Mouse (Mus musculus): ENCODE data around the gene Gm21992. TPM values are rescaled to one million over a fixed set of nuclear protein-coding genes. Genes with fewer than 3 reads are reported as not detected.

The Gm21992 gene
- total RNA-seq, 2 experiments from 2014 or later, result 19.9 to 21.4 TPM

DNA sequence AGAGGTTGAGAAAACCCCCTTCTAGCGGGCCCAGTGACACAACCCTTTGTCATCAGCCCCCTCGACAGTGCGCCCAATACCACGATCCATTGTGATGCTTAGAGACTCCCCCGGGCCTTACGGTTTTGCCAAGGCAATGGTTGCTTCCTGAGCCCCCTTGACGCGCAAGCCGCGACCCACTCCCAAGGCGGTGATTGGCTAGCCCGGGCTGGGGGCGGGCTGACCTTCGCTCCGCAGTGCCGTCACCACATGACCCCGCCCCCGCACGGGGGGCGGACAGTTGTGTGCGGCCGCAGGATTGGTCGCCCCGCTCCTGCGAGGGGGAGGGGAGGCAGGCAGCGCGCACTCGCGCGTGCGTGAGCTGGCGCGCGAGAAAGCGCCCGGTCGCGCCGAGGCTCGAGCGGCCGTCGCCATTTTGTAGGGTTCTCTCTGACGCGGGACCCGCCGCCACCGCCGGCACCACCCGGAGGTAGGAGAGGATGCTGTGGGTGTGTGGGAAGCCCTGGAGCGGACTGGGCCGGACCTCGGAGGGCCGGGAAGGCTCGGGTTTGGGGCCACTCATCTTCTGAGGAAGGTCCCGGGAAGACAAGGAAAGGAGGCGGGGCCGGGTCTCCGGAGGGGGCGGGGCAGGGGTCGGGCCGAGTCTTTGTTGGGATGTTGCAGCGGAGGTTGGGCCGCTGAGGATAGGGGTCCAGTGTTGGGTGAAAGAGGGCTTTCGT lies 55.1 kb downstream of the Gm21992 start, which contains the start of gene Rbm4b:
TSS of gene Rbm4b (plus strand) at position 305 of the 719 bp plus-strand sequence.
- DNase-seq (ENCODE audit: low spot score in 2 of 2), result peak; percentile 97 to 98

- peak; percentile 90 to 93 for DNase-seq (ENCODE audit: low spot score in 2 of 2)
These were observed 55.7 kb downstream of the Gm21992 start for GRCm38 (mm10) chr19:4755565-4756192.

DNA sequence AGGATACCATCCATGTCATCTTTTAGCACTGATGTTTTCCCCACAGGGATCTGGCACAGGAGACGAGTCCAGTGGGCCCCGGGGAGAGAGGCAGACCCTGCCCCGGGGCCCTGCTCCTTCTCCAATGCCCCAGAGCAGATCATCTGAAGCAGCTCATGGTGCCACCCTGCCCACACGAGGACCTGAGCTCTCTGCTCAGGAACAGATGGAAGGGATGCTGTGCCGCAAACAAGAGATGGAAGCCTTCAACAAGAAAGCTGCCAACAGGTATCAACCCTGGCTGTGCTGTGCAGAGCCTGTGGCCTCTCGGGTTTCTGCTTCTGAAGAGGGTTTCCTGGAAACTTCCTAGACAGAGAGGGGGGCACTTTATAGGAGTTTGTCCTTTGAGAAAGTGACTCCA lies 61.4 kb downstream of the Gm21992 start:
- DNase-seq (ENCODE audit: low spot score in 2 of 2), result no peak

DNA sequence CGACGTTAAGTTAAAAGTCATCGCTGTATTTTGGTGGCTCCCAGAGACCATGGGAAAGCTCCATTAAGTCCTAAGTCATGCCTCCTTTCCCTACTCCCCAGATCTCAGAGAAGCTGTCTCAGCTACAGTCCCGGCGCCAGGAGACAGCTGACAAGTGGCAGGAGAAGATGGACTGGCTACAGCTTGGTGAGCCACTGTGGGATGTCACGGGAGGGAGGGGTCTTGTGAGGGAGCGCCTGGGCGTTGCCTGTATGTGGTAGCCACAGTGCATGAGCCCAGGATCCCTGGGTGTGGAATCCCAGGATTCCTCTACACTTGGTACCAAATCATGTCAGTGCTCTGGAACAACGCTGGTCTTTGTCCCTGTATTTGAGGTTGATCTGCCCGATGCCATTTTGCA lies 62.9 kb downstream of the Gm21992 start:
- DNase-seq (ENCODE audit: low spot score in 2 of 2), result no peak

DNA sequence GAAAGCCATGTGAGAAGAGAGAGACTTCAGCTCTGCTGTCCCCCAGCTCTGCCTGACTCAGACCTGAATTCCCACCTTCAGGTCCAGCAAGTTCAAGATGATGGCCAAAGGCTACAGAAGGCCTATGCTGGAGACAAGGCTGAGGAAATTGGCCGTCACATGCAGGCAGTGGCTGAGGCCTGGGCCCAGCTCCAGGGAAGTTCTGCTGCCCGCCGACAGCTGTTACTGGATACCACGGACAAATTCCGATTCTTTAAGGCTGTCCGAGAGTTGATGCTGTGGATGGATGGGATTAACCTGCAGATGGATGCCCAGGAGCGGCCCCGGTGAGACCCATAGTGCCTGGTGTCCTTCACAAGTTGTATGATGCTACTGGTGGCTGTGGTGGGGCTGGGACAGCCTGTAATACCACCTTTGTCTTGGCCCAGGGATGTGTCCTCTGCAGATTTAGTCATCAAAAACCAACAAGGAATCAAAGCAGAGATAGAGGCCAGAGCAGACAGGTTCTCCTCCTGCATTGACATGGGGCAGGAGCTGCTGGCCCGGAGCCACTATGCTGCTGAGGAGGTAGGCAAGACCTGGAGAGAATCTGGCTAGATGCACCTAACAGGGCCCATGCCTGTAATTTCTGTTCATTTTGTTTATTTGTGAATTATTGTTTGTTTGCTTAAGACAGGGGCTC lies 63.6 kb downstream of the Gm21992 start:
- no peak for DNase-seq (ENCODE audit: low spot score in 2 of 2)

GRCm38 (mm10) chr19:4746611-4747010 lies 64.8 kb downstream of the Gm21992 start:
- DNase-seq (ENCODE audit: low spot score in 2 of 2), result no peak

GRCm38 (mm10) chr19:4745681-4746080 lies 65.7 kb downstream of the Gm21992 start:
- DNase-seq (ENCODE audit: low spot score in 2 of 2), result no peak

DNA sequence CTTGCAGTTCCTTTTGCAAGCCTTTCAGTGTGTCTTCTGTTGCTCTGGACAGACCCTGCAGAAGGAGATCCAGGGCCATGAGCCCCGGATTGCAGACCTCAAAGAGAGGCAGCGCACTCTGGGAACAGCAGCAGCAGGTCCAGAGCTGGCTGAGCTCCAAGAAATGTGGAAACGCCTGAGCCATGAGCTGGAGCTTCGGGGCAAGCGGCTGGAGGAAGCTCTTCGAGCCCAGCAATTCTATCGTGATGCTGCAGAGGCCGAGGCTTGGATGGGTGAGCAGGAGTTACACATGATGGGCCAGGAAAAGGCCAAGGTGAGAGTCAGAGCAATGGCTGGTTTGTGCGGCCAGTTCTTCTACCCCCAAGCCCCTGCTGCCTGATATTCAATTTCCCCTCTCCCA lies 66.4 kb downstream of the Gm21992 start:
- DNase-seq (ENCODE audit: low spot score in 2 of 2), result peak in 1 of 2 experiments; percentile 46

DNA sequence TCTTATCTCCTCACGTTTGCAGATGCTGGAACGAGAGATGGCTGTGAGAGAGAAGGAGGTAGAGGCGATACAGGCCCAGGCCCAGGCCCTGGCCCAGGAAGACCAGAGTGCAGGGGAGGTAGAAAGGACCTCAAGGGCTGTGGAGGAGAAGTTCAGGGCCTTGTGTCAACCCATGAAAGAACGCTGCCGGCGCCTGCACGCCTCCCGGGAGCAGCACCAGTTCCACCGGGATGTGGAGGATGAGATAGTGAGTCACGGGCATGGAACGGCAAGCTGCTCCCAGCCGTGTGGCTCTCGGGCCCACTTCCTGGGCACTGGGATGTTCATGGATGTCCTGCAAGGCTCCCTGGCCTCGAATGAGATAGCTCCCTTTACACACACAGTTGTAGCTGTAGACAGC lies 67.4 kb downstream of the Gm21992 start:
- DNase-seq (ENCODE audit: low spot score in 2 of 2), result no peak

DNA sequence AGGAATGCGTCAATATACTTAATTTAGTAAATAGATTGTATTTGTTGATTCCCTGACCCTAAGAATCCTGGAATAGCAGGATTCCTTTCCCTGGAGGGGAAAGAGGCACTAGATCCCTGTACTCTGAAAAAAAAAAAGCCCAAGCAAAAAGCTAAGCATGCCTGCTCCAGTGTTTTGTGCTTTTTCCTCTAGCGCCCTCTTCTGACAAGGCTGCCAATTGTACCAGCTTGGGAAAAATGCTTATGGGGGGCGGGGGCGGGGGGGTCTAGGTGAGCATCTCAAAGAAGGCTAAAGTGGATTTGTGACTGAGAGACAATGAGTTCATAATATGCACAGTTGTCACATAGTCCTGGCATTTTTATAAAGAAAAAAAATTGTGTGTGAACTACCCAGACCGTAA lies 67.9 kb downstream of the Gm21992 start:
- DNase-seq (ENCODE audit: low spot score in 2 of 2), result peak in 1 of 2 experiments; percentile 54

GRCm38 (mm10) chr19:4742229-4742628 lies 69.2 kb downstream of the Gm21992 start:
- no peak for DNase-seq (ENCODE audit: low spot score in 2 of 2)

- no peak for DNase-seq (ENCODE audit: low spot score in 2 of 2)
These were observed 69.9 kb downstream of the Gm21992 start for GRCm38 (mm10) chr19:4741482-4741881.

- no peak for DNase-seq (ENCODE audit: low spot score in 2 of 2)
These were observed 71.7 kb downstream of the Gm21992 start for GRCm38 (mm10) chr19:4739762-4740161.

DNA sequence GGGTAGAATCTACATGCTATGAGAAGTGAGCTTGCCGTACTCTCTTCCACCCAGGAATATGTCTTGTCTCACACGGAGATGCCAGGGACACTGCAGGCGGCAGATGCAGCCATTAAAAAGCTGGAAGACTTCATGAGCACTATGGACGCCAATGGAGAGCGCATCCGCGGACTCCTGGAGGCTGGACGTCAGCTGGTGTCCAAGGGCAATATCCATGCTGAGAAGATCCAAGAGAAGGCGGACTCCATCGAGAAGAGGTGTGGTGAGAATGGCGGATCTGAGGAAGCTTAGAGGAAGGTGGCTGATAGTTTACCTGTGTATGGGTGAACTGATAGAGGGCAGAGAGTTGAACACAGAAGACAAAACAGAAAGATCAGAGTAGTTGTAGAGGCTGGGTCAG lies 72.4 kb downstream of the Gm21992 start:
- no peak for DNase-seq (ENCODE audit: low spot score in 2 of 2)

DNA sequence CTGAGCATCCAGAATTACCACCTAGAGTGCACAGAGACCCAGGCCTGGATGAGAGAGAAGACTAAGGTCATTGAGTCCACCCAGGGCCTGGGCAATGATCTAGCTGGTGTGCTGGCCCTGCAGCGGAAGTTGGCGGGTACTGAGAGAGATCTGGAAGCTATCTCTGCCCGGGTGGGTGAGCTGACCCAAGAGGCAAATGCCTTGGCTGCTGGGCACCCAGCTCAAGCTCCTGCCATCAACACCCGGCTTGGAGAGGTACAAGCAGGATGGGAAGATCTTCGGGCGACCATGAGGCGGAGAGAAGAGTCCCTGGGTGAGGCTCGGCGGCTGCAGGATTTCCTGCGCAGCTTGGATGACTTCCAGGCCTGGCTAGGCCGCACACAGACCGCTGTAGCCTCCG lies 73.5 kb downstream of the Gm21992 start:
- DNase-seq (ENCODE audit: low spot score in 2 of 2), result no peak

GRCm38 (mm10) chr19:4733052-4733451 lies 78.4 kb downstream of the Gm21992 start:
- no peak for DNase-seq (ENCODE audit: low spot score in 2 of 2)

- DNase-seq (ENCODE audit: low spot score in 2 of 2), result no peak
These were observed 82.2 kb downstream of the Gm21992 start for GRCm38 (mm10) chr19:4729186-4729585.

DNA sequence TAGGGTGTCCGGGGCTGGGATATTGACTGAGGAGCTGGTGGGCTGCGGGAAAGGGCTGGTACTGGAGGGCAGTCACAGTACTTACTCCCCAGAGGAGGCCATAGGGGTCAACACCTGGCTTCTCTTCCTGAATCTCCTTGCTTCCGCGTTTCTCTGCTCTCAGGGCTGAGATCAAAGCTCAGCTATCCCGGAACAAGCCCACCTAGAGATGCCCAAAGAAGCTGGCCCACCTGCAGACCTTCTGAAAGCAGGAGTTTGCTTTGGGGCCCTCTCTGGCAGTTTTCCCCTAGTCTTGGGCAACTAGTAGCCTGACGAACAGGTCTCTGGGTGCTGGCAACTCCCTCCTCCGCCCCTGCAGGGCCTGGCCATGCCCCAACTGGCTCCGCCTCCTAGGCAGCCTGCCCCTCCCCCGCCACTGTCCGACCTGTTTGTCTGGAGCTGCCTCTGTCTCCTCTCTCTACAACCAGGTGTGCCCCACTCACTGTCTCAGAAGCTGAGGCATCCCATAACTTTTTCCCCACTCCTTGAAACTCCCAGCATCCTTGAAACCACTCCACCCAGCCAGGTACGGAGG lies 90.7 kb downstream of the Gm21992 start:
- no peak for DNase-seq (ENCODE audit: low spot score in 2 of 2)

DNA sequence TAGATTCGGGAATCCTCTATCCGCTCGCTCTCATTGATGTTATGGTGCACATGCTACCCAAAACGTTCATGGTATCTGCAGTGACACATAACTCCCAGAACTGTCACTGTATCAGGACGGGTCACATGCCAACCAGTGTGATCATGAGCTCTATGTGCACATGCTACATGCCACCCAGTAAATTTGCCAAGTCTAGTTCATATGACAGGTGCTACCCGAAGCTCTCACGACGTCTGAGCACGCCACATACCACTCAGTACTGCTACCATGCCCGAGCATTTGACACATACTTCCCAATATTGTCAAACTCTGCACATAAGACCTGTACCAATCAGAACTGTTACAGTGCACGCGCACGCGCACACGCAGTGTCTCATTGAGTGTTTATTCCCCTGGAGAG lies 91.3 kb downstream of the Gm21992 start:
- no peak for DNase-seq (ENCODE audit: low spot score in 2 of 2)

- DNase-seq (ENCODE audit: low spot score in 2 of 2), result no peak
These were observed 92.1 kb downstream of the Gm21992 start for GRCm38 (mm10) chr19:4719351-4719764.

DNA sequence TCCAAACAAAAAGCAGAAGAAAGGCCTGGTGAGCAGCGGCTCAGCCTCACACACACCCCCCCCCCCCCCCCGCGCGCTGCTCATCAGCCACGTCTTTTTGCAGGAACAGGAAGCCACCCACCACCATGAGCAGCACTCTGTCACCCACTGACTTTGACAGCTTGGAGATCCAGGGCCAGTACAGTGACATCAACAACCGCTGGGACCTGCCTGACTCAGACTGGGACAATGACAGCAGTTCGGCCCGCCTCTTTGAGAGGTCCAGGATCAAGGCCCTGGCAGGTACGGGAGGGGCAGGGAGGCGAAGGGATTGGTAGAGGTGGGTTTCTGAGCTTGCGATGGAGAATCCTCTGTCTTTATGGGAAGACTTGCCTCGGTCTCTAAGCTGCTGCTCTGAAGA lies 92.7 kb downstream of the Gm21992 start:
- no peak for DNase-seq (ENCODE audit: low spot score in 2 of 2)

DNA sequence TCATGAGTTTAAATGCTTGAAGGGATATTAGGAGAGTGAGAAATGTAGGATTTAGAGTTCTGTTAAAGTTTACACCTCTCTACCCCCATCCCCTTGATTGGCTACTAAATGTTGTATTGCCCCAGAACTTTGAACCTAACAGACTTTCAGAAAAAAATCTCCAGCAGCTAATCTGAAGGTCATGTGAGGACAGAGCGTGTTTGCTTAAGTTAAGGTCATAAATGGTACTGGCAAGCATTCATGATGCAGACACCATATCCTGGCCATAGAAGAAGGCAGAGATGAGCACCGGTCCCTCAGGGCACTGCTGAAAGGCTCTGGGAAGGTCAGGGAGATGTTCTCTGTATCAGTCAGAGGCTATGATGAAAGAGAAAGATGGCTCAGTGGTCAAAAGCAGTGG lies 94.1 kb downstream of the Gm21992 start:
- DNase-seq (ENCODE audit: low spot score in 2 of 2), result no peak

Measured in layer of hippocampus, postnatal 14 days (tissue).